Mouse (Mus musculus): Measurements from ENCODE around the gene Dennd6a. TPM values are rescaled to one million over a fixed set of nuclear protein-coding genes. Genes with fewer than 3 reads are reported as not detected.
A peak's percentile ranks its signal among the peaks of the same experiment; 100 is the strongest.

The Dennd6a gene
- polyA plus RNA-seq, 1 experiment from 2014 or later: 28.5 TPM

GRCm38 (mm10) chr14:26645989-26646650 lies 72.5 kb downstream of the Dennd6a start:
- ATAC-seq (ENCODE audit: low read depth) (0 out of 2 replicates have a peak, but pooled peaks have one; percentile 41), DNase-seq (ENCODE audit: low spot score) (peak; percentile 51)
- Histone ChIP-seq H3K4me3 (ENCODE audit: low read depth, low read length) (no peak overlapping the region), H3K4me2 (ENCODE audit: low read depth, low read length) (no peak overlapping the region), H3K27me3 (replicated peaks; ENCODE audit: control insufficient read depth, insufficient read depth, low read length) (no peaks in the 10 kb centered on the region), H3K36me3 (ENCODE audit: control insufficient read depth, insufficient read depth, low read length) (peaks cover 33% of the 10 kb centered on the region), H3K9me3 (ENCODE audit: control insufficient read depth, low read length) (no peaks in the 10 kb centered on the region), H3K4me1 (ENCODE audit: control insufficient read depth, insufficient read depth, low read length) (peaks cover 4% of the 10 kb centered on the region; the same call in 1 of the 2 replicates), H3K27ac (replicated peaks; ENCODE audit: low read depth, low read length) (no peak overlapping the region), H3K9ac (ENCODE audit: low read depth, low read length) (0 out of 2 replicates have a peak overlapping the region, but pooled peaks have one; percentile 3)
- 46% methylated on average over 5 of the region's 5 CpGs for WGBS

- H3K27me3 ChIP-seq (replicated peaks; ENCODE audit: control insufficient read depth, insufficient read depth, low read length): no peaks in the 10 kb centered on the region
- WGBS: 66% methylated on average over 2 of the region's 2 CpGs
- ATAC-seq (ENCODE audit: low read depth) (no peak), DNase-seq (ENCODE audit: low spot score) (peak; percentile 24)
- H3K36me3 ChIP-seq (ENCODE audit: control insufficient read depth, insufficient read depth, low read length): peaks cover 48% of the 10 kb centered on the region
- H3K27ac ChIP-seq (replicated peaks; ENCODE audit: low read depth, low read length): no peak overlapping the region
- H3K4me1 ChIP-seq (ENCODE audit: control insufficient read depth, insufficient read depth, low read length): peaks cover 4% of the 10 kb centered on the region; the same call in 1 of the 2 replicates
- H3K9me3 ChIP-seq (ENCODE audit: control insufficient read depth, low read length): no peaks in the 10 kb centered on the region
- H3K4me3 ChIP-seq (ENCODE audit: low read depth, low read length): no peak overlapping the region
- no peak overlapping the region for H3K4me2 ChIP-seq (ENCODE audit: low read depth, low read length)
- H3K9ac ChIP-seq (ENCODE audit: low read depth, low read length): no peak overlapping the region
These were observed 74.2 kb downstream of the Dennd6a start for GRCm38 (mm10) chr14:26647811-26648210.

- Histone ChIP-seq H3K36me3 (ENCODE audit: control insufficient read depth, insufficient read depth, low read length) (peaks cover 81% of the 10 kb centered on the region), H3K9ac (ENCODE audit: low read depth, low read length) (no peak overlapping the region), H3K27me3 (replicated peaks; ENCODE audit: control insufficient read depth, insufficient read depth, low read length) (no peaks in the 10 kb centered on the region), H3K4me2 (ENCODE audit: low read depth, low read length) (no peak overlapping the region), H3K9me3 (ENCODE audit: control insufficient read depth, low read length) (no peaks in the 10 kb centered on the region), H3K4me1 (ENCODE audit: control insufficient read depth, insufficient read depth, low read length) (no peaks in the 10 kb centered on the region), H3K27ac (replicated peaks; ENCODE audit: low read depth, low read length) (no peak overlapping the region), H3K4me3 (ENCODE audit: low read depth, low read length) (no peak overlapping the region)
- ATAC-seq (ENCODE audit: low read depth) (no peak), DNase-seq (ENCODE audit: low spot score) (peak; percentile 20)
These were observed 78.2 kb downstream of the Dennd6a start for GRCm38 (mm10) chr14:26651901-26652300.

GRCm38 (mm10) chr14:26658178-26658577 lies 84.5 kb downstream of the Dennd6a start:
- ATAC-seq (ENCODE audit: low read depth) (no peak), DNase-seq (ENCODE audit: low spot score) (no peak)
- Histone ChIP-seq H3K9me3 (ENCODE audit: control insufficient read depth, low read length) (no peaks in the 10 kb centered on the region), H3K27ac (replicated peaks; ENCODE audit: low read depth, low read length) (no peak overlapping the region), H3K4me3 (ENCODE audit: low read depth, low read length) (no peak overlapping the region), H3K4me2 (ENCODE audit: low read depth, low read length) (no peak overlapping the region), H3K9ac (ENCODE audit: low read depth, low read length) (no peak overlapping the region), H3K4me1 (ENCODE audit: control insufficient read depth, insufficient read depth, low read length) (no peaks in the 10 kb centered on the region), H3K27me3 (replicated peaks; ENCODE audit: control insufficient read depth, insufficient read depth, low read length) (no peaks in the 10 kb centered on the region), H3K36me3 (ENCODE audit: control insufficient read depth, insufficient read depth, low read length) (peaks cover 53% of the 10 kb centered on the region)

- ATAC-seq (ENCODE audit: low read depth): no peak
- H3K4me1 ChIP-seq (ENCODE audit: control insufficient read depth, insufficient read depth, low read length): no peaks in the 10 kb centered on the region
- WGBS: 83% methylated on average over 1 of the region's 1 CpGs
- H3K36me3 ChIP-seq (ENCODE audit: control insufficient read depth, insufficient read depth, low read length): peaks cover 49% of the 10 kb centered on the region
- no peaks in the 10 kb centered on the region for H3K27me3 ChIP-seq (replicated peaks; ENCODE audit: control insufficient read depth, insufficient read depth, low read length)
- H3K4me3 ChIP-seq (ENCODE audit: low read depth, low read length): no peak overlapping the region
- no peak for DNase-seq (ENCODE audit: low spot score)
- H3K4me2 ChIP-seq (ENCODE audit: low read depth, low read length): no peak overlapping the region
- no peaks in the 10 kb centered on the region for H3K9me3 ChIP-seq (ENCODE audit: control insufficient read depth, low read length)
- H3K27ac ChIP-seq (replicated peaks; ENCODE audit: low read depth, low read length): no peak overlapping the region
- no peak overlapping the region for H3K9ac ChIP-seq (ENCODE audit: low read depth, low read length)
These were observed 86.6 kb downstream of the Dennd6a start for GRCm38 (mm10) chr14:26660233-26660632.

GRCm38 (mm10) chr14:26662016-26662415 lies 88.4 kb downstream of the Dennd6a start:
- peaks cover 4% of the 10 kb centered on the region; the same call in 1 of the 2 replicates for H3K4me1 ChIP-seq (ENCODE audit: control insufficient read depth, insufficient read depth, low read length)
- H3K4me2 ChIP-seq (ENCODE audit: low read depth, low read length): no peak overlapping the region
- 88% methylated on average over 3 of the region's 3 CpGs for WGBS
- no peak overlapping the region for H3K9ac ChIP-seq (ENCODE audit: low read depth, low read length)
- H3K4me3 ChIP-seq (ENCODE audit: low read depth, low read length): no peak overlapping the region
- no peak overlapping the region for H3K27ac ChIP-seq (replicated peaks; ENCODE audit: low read depth, low read length)
- DNase-seq (ENCODE audit: low spot score): no peak
- H3K27me3 ChIP-seq (replicated peaks; ENCODE audit: control insufficient read depth, insufficient read depth, low read length): no peaks in the 10 kb centered on the region
- H3K9me3 ChIP-seq (ENCODE audit: control insufficient read depth, low read length): no peaks in the 10 kb centered on the region
- no peak for ATAC-seq (ENCODE audit: low read depth)
- H3K36me3 ChIP-seq (ENCODE audit: control insufficient read depth, insufficient read depth, low read length): peaks cover 44% of the 10 kb centered on the region

GRCm38 (mm10) chr14:26662488-26662887 lies 88.8 kb downstream of the Dennd6a start:
- DNase-seq (ENCODE audit: low spot score): no peak
- H3K27ac ChIP-seq (replicated peaks; ENCODE audit: low read depth, low read length): no peak overlapping the region
- H3K36me3 ChIP-seq (ENCODE audit: control insufficient read depth, insufficient read depth, low read length): peaks cover 39% of the 10 kb centered on the region
- 82% methylated on average over 2 of the region's 2 CpGs for WGBS
- no peak overlapping the region for H3K4me2 ChIP-seq (ENCODE audit: low read depth, low read length)
- ATAC-seq (ENCODE audit: low read depth): no peak
- no peaks in the 10 kb centered on the region for H3K9me3 ChIP-seq (ENCODE audit: control insufficient read depth, low read length)
- no peak overlapping the region for H3K9ac ChIP-seq (ENCODE audit: low read depth, low read length)
- peaks cover 7% of the 10 kb centered on the region; the same call in 1 of the 2 replicates for H3K4me1 ChIP-seq (ENCODE audit: control insufficient read depth, insufficient read depth, low read length)
- H3K27me3 ChIP-seq (replicated peaks; ENCODE audit: control insufficient read depth, insufficient read depth, low read length): no peaks in the 10 kb centered on the region
- H3K4me3 ChIP-seq (ENCODE audit: low read depth, low read length): no peak overlapping the region

- 83% methylated on average over 2 of the region's 2 CpGs for WGBS
- DNase-seq (ENCODE audit: low spot score) (no peak), ATAC-seq (ENCODE audit: low read depth) (no peak)
- Histone ChIP-seq H3K4me1 (ENCODE audit: control insufficient read depth, insufficient read depth, low read length) (peaks cover 13% of the 10 kb centered on the region; the same call in 1 of the 2 replicates), H3K9me3 (ENCODE audit: control insufficient read depth, low read length) (no peaks in the 10 kb centered on the region), H3K36me3 (ENCODE audit: control insufficient read depth, insufficient read depth, low read length) (peaks cover 30% of the 10 kb centered on the region), H3K4me3 (ENCODE audit: low read depth, low read length) (no peak overlapping the region), H3K27me3 (replicated peaks; ENCODE audit: control insufficient read depth, insufficient read depth, low read length) (no peaks in the 10 kb centered on the region), H3K4me2 (ENCODE audit: low read depth, low read length) (no peak overlapping the region), H3K27ac (replicated peaks; ENCODE audit: low read depth, low read length) (no peak overlapping the region), H3K9ac (ENCODE audit: low read depth, low read length) (no peak overlapping the region)
These were observed 90.2 kb downstream of the Dennd6a start for GRCm38 (mm10) chr14:26663851-26664250.

GRCm38 (mm10) chr14:26667991-26668370 lies 94.3 kb downstream of the Dennd6a start:
- Histone ChIP-seq H3K27ac (replicated peaks; ENCODE audit: low read depth, low read length) (no peak overlapping the region), H3K27me3 (replicated peaks; ENCODE audit: control insufficient read depth, insufficient read depth, low read length) (no peaks in the 10 kb centered on the region), H3K4me2 (ENCODE audit: low read depth, low read length) (peak overlapping the region; percentile 97), H3K9ac (ENCODE audit: low read depth, low read length) (peak overlapping the region; percentile 85), H3K36me3 (ENCODE audit: control insufficient read depth, insufficient read depth, low read length) (peaks cover 23% of the 10 kb centered on the region), H3K4me3 (ENCODE audit: low read depth, low read length) (peak overlapping the region; percentile 90), H3K9me3 (ENCODE audit: control insufficient read depth, low read length) (no peaks in the 10 kb centered on the region), H3K4me1 (ENCODE audit: control insufficient read depth, insufficient read depth, low read length) (peaks cover 18% of the 10 kb centered on the region)
- WGBS: 19% methylated on average over 6 of the region's 6 CpGs
- no peak for ATAC-seq (ENCODE audit: low read depth)
- no peak for DNase-seq (ENCODE audit: low spot score)

Data from embryonic facial prominence, embryonic 14.5 days (tissue).